Mouse (Mus musculus) gastrocnemius, postnatal 4 days (tissue): Measurements from ENCODE around the gene Chchd6. TPM values are rescaled to one million over a fixed set of nuclear protein-coding genes. Genes with fewer than 3 reads are reported as not detected.

ENCODE experiments used
- DNase-seq, 2 experiments: peaks; one replicate each; pipeline ENCODE4 v3.0.0; 2021 to 2022; ENCODE audit warnings: low spot score in 2 of 2, mixed read lengths in 2 of 2
- total RNA-seq, 2 experiments: library from RNA; stranded (reverse); gene quantifications; 2 replicates each; pipeline ENCODE4 v1.2.3; 2021

Chchd6 gene
- total RNA-seq, 2 experiments from 2014 or later = 9.1 to 11.4 TPM

DNA sequence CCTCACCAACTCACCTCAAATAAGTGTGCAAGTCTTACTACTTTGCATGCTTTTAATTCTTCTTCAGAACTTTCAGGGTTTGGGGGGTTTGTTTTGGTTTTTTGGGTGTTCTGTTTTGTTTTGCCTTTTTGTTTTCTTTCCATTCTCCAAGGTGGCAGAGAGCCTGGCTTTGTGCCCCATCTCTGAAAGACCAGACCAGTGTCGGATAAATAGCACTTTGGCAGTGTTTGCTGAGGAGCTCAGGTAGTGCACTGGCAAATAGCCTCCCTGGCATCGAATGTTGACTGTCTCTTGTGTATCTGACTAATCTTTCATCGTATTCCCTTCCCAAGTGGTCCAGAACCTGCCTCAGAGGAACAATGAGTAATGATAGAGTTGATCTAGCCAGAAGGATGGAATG, 3.4 kb downstream of the Chchd6 start:
- no peak for DNase-seq

DNA sequence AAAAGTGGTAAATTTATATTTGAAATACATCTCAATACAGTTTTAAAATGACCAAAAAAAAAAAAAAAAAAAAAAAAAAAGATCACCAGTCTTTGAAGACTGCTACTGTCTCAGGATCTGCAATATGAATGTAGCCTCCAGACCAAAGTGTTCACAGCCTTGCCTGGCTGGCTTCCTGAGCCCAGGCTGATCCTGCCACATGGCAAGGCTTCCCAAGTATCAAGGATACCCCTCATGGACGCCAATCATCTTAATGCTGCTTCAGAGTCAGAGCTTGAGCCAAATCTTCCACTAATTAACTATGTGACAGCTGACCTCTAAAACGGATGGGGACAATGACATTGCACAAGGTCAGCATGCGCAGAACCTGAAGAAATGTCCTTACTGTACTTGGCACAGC, 3.9 kb downstream of the Chchd6 start:
- no peak for DNase-seq

DNA sequence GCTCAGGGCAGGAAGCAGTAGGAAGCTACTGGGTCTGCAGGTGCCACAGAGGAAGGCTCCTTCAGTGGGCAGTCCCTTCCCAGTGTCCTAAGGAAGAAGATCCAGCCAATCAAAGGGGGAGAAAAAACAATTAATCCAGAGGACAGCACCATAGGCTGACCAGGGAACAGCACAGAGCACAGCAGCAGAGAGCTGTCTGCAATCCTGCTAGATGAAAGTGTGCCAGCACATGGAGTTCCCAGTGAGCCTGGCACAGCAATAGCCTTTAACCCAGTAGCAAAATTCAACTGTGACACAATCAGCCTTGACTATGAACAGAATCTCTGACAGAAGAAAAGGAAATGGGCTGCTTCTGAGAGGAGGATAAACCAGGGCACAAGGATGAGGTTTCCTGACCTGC, 9.8 kb downstream of the Chchd6 start:
- DNase-seq = no peak

- DNase-seq = no peak
Observed at GRCm38 (mm10) chr6:89584634-89585409, 10.6 kb downstream of the Chchd6 start.

DNA sequence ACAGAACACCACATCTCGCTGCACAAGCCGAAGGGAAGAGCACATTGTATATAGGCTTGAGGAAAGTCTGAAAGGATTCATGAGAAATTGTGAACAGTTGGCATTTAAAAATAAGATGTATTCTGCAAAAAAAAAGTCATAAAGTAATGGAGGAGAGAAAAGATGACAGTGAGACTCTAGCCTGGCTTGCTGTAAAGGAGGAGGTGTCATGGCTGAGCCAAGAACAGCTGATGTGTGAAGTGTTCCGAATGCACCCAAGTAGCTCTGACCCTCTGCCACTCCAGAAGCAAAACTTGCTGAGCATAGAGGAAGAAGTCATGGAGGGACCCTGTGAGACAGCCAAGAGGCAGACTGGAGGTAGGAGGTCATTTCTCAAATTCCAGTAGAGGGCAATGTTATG, 12.3 kb downstream of the Chchd6 start:
- DNase-seq = no peak

DNA sequence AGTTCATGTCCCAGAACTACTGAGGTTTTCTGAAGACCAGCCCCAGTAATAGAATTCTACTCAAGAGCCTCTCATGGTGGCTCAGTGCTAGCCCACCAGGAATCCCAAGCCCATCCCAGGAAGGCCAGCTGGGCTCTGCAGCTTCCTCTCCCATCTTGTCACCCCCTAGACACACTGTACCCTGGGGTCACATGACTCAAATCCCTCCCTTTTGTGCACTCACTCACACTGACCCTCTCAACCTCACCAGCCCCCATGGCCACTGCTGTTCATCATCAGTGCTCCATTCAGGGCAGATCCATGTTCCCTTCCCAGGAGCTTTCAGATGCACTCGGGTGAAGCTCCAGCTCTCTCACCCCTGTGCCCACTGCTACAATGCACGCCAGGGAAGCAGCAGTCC, 20.8 kb downstream of the Chchd6 start:
- DNase-seq = no peak

GRCm38 (mm10) chr6:89573768-89574167, 21.7 kb downstream of the Chchd6 start:
- DNase-seq = no peak

DNA sequence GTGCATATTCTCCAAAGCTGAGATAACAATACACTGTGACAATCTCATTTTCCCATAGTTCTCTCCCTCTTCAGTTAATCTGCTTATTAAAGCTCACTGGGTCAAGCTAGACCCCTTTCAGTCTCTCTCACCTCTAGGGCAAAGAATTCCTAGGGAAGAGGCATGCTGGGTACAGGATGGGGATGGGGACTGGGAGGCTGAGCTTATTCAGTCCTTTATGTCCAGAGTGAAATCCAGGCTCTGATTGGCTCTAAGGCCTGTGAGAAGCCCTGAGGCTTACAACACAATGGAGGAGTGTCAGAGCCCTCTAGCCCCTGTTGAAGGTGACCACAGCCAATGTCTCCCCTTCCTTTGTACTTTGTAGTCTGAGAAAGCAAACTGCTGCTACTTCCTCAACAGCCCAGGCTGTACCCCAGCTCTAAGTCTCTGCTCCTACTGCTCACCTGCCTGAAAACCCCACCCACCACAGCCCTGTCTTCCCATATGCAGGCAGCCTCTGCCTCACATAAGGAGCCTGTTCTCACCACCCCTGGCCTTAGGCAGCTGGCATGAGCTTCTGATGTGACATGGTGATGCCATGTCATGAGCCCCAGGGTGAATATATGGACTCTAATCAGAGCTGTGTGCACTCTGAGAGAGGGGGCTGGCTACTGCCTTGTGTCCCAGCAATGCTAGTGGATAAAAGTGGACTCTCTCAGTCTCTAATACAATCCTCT, 22.4 kb downstream of the Chchd6 start:
- no peak for DNase-seq

GRCm38 (mm10) chr6:89569370-89569769, 26.1 kb downstream of the Chchd6 start:
- DNase-seq = no peak

- DNase-seq = no peak
Observed at GRCm38 (mm10) chr6:89566740-89567139, 28.7 kb downstream of the Chchd6 start.

GRCm38 (mm10) chr6:89563381-89563780, 32.1 kb downstream of the Chchd6 start:
- DNase-seq = no peak

- DNase-seq = no peak
Observed at GRCm38 (mm10) chr6:89560826-89561225, 34.6 kb downstream of the Chchd6 start.

GRCm38 (mm10) chr6:89557654-89558053, 37.8 kb downstream of the Chchd6 start:
- no peak for DNase-seq

DNA sequence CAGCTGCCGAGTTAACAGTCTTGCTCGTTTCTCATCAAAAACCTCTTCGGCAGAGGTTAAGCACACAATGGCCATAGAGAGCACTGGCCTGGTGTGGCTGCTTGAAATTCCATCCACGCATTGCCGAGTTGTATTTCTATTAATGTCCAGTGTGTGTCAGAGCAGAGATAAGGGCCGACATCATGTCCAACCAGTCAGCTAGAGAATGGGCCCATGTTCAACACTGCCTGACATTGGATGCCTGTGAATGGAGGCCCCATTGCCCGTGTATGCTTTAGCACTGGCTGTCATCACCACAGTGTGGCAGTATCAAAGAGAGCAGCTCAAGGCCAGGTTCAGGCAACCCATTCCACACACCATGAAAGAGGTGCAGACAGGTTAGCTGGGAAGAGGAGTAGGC, 38.9 kb downstream of the Chchd6 start:
- no peak for DNase-seq

DNA sequence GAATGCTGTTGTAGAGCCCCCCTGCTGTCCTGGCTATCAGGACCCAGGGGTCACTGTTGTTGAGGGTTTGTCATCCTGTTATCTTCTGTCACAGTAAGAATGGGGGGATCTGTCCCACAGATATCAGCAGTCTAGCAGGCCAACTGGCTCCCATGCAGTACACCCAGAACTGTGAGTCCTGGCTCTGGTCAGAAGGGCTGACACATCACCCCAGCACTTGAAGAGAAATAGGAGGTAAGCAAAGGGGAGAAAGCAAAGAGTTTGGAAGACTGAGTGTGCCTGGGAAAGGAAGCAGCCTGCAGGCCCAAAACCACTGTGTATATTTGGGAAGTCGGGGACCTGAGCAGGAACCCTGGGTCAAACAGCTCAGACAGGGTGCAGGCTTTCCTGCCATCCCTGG, 39.5 kb downstream of the Chchd6 start:
- no peak for DNase-seq

- no peak for DNase-seq
Observed at GRCm38 (mm10) chr6:89554029-89554428, 41.4 kb downstream of the Chchd6 start.

DNA sequence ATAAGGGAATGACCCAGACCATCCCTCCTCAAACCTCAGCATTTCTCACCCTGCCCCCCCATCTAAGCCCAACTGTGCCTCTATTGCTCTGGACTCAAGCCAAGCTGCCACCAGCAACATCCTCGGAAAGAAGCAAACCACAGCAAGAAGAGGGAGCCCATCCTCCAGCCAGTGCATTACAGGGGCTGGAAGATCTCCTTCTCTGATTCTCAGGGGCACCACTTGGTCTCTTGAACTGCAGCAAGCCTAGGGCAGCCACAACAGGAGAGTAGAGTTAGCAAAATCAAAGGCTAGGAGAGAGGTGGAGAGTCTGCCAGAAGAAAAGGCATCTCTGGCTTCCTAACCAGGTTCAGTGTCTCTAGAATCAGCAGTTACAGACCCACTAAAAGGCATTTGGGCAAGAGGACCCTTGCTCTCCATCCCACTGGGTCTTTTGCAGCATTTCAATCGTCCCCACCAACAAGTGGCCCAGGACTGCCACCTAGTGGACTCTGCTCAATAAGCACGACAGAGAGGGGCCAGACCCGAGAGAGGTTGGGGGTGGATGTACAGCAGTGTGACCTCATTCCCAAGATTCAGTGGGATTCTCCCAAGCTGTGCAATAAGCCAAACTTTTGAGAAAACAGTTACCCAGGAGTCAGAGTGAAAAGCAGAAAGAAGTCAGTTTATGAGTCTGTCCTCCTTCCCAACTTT, 42.3 kb downstream of the Chchd6 start:
- DNase-seq = peak; percentile 69 to 83

GRCm38 (mm10) chr6:89552321-89553011, 43.0 kb downstream of the Chchd6 start:
- no peak for DNase-seq

- no peak for DNase-seq
Observed at GRCm38 (mm10) chr6:89549157-89549556, 46.3 kb downstream of the Chchd6 start.

- no peak for DNase-seq
Observed at GRCm38 (mm10) chr6:89547951-89548350, 47.5 kb downstream of the Chchd6 start.

DNA sequence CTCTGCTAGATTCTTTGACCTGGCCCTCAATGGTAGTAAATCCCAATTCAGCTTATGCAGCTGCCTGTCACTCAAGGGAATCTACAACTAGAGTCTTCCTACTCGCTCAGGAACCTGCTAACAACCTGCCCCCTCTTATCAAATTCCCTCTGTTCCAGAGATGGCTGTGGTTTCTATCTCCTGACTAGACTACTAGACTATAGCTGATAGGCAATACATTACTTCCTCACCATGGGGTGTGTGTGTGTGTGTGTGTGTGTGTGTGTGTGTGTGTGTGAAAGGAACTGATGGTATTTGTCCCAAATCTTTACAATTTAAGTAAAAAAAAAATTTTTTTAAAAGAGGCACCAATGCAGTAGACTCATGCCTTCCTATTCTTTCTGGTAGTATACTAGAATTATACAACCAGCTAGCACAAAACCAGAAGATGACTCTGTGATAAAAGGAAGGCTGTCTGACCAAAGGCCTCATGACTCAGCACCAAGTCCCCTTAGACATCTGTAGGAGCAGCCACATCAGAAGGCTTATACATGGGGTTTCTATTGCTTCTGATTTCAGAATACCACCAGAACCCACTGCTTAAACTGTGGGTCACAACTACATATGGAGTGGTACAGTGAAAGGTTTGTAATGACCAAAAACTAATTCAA, 57.2 kb downstream of the Chchd6 start:
- no peak for DNase-seq
